Mouse (Mus musculus) brain, adult 2 months (tissue): ENCODE results near the gene Zfp219.
"Not testable (repeated sequence)": the region's sequence is repeated elsewhere in the genome, so short reads cannot be mapped to it uniquely, and the experiment has no call there.

Source experiments
- DNase-seq: peaks from one replicate; pipeline ENCODE4 v3.0.0; 2011; ENCODE audit warnings: low read depth, low spot score

Gene Zfp219

DNA sequence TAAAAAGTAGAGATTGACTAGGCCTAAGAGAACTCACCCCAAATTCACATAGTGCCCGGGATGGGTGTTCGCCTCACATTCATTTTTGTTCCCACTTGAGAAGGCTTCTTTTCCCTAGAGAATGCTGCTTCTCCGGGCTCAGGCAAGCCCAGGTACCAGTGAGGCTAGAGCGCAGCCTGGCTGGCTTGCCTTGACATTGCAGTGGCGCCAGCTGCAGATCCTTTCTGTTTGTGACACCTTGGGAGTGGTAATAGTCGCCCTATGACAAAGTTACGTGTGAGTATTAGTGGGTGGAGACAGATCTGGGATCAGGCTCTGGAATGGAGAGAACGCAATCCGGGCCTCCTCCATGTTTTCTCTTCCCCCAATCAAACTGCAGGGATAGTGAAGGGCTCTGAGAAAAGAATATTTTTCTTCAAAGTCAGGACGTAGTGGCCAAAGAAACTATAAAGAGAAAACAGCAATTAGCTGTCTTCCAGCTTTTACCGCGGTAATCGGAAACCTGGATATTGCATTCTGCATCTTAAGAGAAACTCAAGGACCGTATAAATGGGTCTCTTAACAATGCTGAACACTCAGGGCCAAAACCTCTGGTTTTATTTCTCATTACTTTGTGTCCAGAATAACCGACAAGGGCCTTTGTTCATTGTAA is at the start of gene Zfp219:
TSS of gene Zfp219 (minus strand) at position 248 of the 652 bp plus-strand sequence.
- DNase-seq: peak; percentile 94

DNA sequence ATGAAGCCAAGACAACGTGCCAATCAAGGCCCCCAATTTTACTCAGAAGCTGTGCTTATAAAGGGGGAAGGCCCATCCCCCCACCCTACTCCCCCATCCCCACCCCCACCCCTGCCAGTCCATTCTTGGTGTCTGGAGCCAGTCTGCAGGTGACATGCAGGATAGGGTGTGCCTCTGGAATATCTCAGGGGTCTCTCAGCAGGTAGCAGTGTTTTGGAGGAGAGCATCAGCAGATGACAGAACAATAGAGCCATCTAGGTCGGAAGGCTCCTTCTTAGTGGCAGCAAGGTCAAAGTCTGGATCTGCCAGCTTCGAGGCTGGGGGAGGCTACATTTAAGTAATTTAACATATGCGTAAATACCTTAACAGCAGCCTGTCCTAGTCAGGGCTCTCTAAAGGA is 45.6 kb upstream of the Zfp219 start:
- DNase-seq: no peak

DNA sequence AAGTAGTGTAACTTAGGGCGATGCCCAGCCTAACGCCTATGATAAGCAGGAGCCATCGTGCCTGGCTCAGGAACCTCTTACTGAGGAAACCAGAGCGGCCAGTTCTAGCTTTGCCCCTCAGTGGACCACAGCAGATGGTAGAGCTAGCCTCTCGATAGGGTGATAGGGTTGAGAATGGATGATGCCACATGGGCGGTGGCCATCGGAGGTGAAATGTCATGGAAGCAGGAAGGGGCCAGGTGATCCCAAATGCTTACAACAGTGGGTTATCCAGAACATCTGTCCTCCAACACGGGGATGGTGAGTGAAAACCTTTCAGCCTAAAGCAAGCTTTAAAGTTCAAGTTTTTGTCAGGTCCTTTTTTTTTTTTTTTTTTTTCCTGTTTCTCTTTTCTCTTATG is 41.3 kb upstream of the Zfp219 start:
- DNase-seq: no peak

DNA sequence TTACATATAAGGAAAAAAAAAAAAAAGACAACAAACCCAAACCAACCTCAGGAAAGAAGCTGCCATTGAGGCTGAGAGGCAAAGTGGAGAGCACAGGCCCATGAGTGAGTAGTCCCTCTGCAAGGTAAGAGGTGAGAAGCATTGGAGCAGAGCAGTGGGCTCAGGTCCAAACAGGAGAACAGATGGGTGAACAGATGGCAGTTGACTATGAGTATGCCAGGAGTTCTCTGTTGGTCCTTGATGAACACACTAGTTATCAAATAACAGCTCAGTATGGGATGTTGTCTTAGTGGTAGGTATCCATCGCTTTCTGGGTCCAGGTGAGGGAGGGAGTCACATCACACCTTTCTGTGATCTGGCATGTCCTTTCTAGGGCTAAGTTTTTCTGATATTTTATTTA is 40.3 kb upstream of the Zfp219 start:
- peak; percentile 98 for DNase-seq

DNA sequence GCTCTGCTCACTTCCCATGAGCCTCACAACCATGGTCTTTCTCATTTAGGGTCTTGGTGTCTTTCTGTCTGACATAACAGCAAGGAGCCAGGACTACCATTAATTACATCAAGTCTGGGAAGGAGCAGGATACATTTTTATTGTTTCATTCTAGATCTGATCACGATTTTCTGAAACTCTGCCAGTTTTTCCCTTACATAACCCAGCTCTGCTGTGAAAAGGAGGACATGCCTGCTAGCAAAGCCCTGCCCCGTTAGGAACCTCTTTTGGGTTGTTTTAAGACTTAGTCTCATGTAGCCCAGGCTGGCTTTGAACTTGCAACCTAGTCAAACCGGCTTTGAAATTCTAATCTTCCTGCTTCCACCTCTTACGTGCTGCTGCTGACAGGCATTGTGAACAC is 39.4 kb upstream of the Zfp219 start:
- peak; percentile 89 for DNase-seq

DNA sequence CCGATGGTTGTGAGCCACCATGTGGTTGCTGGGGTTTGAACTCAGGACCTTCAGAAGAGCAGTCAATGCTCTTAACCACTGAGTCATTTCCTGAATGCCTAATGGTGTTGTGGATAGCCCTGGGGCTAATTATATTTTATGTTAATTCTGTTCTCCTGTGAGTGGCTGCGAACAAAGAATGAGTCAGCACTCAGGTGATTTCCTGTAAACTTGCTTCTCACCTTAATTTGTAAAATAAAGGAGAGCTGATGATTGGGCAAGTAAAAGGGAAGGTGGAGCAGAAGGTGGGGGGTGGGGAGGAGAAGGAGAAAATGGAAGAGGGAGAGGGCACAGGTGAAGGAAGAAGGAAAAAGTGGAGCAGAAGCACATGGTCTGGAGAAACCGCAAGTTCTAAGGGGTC is 32.2 kb upstream of the Zfp219 start:
- not testable (repeated sequence) for DNase-seq

DNA sequence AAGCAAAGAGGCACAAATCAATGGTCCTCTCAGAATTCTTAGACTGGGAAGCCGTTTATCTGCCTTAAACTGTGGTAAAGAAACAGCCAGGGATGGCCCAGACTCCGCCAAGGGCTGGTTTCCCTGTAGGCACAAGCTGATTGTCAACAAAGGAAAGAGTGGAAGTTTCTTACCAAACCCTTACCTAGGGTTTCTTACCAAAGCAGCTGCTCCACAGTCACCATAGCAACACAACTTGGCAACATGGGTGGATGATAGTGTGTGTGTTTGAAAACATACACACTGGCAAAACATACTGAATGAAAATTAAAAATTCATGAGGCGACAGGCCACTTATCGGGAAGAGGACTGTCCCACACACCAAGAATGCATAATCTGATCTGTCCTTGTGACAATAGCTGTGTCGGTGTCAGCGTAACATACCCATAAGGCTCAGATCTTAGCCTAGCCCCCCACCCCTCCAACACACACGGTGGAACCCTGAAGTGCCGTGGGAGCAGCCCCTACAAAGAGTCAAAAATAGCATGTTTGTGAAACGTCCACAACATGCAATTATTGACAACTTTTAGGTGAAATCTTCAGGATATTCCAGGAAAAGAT is 25.5 kb upstream of the Zfp219 start:
- DNase-seq: peak; percentile 54

DNA sequence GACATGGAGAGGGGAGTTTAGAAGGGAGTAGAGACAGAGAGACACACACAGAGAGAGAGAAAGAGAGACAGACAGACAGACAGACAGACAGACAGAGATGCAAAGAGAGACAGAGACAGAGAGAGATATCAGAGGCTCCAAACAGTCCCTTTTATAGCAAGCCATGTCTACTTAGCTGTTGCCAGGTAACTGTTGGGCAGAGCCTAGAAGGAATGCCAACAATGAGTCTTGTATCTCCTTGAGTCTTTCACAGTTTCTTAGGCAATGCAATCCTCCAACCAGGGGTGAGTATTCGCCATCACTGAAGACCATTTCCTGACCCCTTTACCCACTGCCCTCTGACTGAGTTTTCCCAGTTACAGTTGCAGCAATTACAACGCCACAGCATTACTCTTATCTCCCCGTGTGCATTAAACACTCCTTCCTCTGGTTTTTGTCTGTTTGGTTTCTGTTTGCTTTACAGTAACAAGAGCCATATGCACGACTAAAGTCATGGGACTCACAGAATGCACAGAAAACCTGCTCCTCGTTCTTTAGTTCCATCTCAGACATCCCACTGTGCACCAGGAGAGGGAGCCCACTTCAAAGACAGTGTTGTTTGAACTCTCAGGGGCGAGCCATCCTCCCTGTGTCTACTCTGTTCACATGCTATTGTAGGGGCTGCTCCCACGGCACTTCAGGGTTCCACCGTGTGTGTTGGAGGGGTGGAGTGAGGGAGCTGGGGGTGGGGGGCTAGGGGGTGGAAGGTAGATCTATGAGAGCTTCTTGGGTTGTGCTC is 24.6 kb upstream of the Zfp219 start:
- peak; percentile 79 for DNase-seq

DNA sequence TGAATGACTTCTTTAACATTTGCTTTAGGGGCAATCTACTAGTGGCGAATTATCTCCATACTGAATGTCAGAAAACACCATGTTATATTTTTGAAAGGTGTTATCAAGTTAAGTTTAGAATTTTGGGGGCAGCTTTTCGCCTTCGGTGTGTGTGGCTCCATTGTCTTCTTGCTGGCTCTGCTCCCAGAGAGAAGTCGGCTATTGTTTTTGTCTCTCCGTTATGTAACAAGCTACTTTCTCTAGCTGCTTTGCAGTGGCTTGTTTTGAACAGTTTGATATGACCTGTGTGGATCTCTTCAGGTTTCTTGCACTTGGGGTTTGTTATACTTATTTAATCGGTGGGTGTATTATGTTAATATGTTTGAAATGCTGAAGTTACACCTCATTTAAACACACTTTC is 22.9 kb upstream of the Zfp219 start:
- DNase-seq: peak; percentile 69

DNA sequence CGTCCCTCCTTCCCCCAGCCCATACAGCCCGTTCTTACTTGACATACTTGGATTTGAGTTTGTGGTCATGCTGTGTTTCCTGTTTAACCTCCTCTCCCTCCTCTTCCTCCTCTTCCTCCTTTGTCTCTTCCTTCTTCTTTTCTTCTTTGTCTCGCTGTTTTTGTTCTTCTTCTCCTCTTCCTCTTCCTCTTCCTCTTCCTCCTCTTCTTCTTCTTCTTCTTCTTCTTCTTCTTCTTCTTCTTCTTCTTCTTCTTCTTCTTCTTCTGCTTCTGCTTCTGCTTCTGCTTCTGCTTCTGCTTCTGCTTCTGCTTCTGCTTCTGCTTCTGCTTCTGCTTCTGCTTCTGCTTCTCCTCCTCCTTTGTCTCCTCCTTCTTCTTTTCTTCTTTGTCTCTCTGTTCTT is 21.8 kb upstream of the Zfp219 start, which contains the start of gene Olfr221:
TSS of gene Olfr221 (minus strand) at position 101 of the 400 bp plus-strand sequence.
- not testable (repeated sequence) for DNase-seq

DNA sequence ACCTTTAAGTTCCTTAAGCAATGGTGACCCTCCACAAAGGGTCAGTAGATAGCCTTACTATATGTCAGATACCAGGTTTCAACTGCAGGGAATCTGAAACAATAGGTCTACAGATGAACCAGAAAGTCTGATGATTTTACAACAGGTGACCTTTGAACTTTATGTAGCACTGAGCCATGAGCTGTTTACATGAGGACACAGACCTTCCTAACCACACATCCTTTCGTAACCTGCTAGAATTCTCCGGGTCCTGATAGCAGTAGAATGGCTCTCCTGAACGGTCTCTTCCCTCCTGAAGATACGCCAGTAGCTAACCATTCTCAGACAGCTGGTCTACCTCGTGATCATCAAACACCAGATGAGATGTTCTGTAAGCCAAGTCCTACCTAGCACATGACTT is 18.8 kb upstream of the Zfp219 start:
- no peak for DNase-seq

DNA sequence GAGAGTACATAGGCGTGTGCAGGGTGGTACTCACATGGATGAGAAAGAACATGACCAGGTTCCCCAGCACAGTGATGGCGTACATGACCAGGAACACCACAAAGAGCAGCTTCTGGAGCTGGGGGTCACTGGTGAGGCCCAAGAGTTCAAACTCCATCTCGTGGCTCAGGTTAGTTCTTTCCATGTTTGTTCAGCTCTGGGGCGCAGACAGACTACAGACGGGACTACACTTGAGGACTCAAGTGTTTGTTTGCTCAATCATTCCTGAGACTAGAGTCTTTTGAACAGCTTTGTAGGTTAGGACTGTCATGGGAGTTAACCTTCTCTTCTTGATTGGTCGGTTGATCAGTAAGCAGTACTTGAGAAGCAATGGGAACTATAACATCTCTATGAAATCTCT is 15.4 kb upstream of the Zfp219 start:
- no peak for DNase-seq

DNA sequence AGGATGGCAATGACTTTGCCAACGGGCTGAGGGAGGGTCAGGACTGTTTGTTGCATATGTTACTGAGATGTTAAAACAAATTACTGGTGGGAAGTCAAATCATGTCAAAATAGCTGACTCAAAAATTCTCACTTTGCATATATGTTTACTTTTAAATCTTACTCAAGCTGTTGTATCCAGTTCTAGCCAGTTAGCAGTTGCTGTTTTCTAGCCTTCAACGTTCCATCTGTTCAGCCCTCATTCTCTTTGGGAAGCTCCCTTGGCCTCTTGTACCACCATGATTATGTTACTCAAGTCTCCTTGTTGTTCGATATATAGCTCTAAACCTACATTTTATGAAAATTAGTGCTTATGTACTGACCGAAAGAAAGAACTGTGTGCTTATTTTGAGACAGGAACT is 5.8 kb upstream of the Zfp219 start:
- no peak for DNase-seq

DNA sequence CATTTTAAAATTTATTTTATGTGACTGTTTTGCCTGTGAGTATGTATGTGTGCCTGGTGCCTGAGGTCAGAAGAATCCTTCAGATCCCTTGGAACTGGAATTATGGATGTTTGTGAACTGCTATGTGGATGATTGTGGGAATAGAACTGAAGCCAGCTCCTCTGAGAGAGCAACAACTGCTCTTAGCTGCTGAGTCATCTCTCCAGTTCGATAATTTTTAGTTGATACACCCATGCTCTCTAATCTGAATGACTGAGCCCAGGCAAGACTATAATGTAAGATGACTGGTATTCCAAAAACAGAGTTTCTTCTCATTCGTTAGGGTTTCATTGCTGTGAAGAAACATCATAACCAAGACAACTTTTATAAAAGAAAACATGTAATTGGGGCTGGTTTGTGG is 3.6 kb upstream of the Zfp219 start:
- no peak for DNase-seq

DNA sequence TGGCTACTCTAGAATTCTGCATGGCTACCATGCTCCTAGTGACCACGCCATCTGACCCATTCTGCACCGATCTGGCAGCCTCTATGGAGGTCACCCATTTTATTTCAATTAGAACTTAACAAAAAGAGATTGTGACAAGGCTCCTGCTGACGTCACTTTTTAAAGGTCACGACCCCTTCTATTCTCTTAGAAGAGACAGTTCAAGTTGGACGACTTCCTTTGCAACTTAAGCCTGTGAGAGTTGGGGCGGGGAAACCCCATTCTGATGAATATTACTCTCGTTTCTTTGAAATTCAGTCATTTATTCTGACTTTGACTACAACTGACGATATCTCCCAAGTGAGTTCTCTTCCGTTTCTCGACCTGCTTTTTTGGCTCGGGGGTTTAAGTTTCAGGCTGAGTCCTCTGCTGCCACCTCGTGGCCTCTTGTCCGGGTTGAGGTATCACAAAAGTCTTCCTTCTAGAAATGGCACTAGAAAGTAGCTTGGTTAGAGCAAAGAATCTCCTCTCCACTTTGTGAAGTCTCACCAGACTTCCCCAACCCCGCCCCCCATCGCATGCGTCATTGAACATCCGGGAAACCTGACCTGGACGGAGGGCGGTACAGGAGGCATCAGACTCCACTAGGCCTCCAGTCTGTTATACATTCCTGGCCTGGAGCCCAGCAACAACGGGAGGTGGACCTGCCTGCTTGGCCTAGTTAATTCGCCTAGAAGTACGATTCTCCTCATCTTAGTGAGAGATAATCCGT is 2.4 kb upstream of the Zfp219 start:
- peak; percentile 93 for DNase-seq

DNA sequence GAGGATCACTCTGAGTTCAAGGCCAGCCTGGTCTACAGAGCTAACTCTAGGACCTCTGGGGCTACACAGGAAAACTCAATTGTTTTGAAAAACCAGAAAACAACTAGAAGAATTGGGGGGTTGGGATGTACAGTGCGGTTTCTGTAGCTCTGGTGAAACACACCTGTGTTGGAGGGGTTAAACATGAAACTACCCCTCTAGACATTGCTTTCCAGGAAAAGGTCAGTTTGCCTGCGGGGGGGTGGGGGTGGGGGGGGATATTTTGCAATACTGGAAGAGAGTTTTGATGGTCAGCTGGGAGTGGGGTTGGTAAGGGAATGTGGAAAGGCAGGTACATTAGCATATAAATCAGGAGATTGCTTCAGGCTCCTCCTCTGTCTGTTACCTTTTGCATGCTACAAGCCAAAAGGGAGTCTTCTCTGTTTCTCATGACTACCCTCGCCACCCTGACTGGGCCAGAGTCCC is 1.7 kb upstream of the Zfp219 start:
- no peak for DNase-seq

DNA sequence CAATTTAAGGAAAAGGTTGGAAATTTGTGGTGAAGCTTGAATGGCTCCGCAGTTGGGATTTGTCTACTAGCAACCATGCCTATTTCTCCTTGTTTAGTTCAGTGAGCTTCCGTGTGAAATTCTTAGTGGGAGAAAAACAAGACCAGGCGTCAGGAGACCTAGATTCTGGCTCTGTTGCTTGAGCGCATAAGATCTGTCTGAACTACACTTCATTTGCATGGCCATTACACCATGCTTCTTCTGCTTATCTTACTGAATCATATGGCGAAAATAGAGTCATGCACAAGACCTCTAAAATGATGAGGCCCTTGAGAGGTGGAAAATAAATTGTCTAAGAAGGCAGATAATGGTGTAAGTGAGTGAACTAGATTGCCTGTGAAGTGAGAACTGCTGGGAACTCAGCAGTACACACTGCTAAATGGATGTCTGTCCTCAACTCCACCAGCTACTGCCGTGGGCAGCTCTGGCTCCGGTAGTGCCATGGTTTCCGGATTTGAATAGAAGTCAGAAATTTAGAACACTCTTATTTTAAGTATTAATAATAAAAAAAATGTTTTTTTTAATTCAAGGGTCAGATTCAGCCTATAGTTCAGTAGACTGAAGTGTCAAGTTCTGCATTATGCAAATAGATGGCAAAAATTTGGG is 1.2 kb upstream of the Zfp219 start:
- no peak for DNase-seq

DNA sequence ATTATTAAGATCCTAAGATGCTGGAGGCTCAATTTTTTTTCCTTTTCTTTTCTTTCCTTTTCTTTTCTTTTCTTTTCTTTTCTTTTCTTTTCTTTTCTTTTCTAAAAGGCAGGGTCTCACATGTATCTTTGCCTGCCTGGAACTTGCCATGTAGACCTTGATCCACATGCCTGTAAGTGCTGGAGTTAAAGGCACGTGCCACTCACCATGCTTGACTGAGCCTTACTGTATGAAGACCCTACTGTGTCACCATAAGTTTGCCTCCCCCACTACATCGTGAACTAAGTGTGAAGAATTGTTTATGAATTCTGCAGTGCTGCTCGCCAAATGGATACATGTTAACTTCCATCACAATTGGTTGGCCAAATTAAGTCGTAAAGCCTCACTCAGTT is 601 bp upstream of the Zfp219 start:
- no peak for DNase-seq

DNA sequence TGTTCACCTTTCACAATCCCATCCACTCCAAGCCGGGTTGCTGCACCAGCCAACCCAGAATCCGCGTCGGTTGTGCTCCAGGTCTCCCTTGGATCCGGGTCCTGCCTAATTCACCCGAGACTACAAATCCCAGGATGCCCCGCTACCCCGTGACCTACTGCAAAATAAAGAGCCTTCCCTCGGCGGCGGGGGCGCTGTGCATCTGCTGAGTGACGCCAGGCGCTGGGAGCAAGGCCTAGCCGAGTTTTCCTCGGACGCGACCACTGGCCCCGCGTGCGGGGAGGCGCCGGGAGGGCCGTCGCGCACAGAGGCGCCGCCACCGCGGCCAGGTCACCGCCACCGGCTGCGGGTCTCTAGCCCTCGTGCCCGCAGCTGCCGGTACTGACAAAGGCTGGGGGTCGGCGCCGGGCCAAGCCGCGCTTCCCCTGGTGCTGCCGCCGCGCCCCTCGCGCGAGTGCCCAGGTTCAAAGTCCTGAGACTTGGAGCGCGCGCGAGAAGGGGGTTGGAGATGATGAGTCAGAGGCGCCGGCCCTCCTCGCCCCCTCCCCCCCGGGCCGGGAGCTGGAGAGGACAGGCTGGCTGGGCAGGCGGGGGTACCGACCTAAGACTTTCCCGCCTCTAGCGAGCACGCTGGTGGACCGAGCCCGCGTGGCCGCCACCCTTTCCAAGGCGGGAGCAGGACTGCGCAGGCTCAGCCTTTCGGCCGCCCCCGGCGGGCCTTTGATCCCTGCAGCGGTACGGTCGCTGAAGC is 768 bp downstream of the Zfp219 start:
- peak; percentile 99 for DNase-seq

DNA sequence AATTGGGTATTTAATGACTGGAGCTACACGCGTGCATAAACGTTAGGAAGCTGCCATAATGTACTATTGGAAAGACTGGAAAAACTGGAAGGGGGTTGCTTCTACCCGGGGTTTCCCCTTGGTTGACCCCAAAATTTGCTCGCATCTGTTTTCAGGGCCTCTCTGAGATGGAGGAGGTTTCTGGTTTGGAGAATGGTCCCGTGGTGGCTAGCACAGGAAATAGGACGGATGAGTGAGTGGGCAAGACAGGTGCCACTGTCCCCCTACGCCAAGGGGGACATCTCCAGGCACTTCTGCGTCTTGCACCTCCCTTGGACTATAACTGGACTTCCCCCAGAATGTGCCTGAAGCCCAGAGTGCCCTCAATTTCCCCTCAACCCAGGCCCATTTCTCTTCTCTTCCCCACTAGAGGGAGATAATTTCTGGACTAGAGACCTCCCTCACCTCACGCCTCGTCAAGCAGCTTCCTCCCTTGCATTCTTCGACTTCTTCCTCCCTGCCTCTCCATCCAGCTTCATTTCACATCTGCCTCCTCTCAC is 1.4 kb downstream of the Zfp219 start:
- DNase-seq: no peak
